Mouse (Mus musculus): ENCODE results near the gene Ywhag.
A peak's percentile ranks its signal among the peaks of the same experiment; 100 is the strongest.

The Ywhag gene

GRCm38 (mm10) chr5:135950710-135951412 is 16.4 kb upstream of the Ywhag start:
- peak; percentile 39 for DNase-seq

- DNase-seq = no peak
Observed at GRCm38 (mm10) chr5:135946621-135947020, 12.2 kb upstream of the Ywhag start.

GRCm38 (mm10) chr5:135945916-135946408 is 11.5 kb upstream of the Ywhag start:
- DNase-seq = no peak

- no peak for DNase-seq
Observed at GRCm38 (mm10) chr5:135942710-135943109, 8.3 kb upstream of the Ywhag start.

GRCm38 (mm10) chr5:135940587-135940986 is 6.2 kb upstream of the Ywhag start:
- no peak for DNase-seq

GRCm38 (mm10) chr5:135935641-135936190 is 1.3 kb upstream of the Ywhag start:
- no peak for DNase-seq

GRCm38 (mm10) chr5:135935176-135935523 is 734 bp upstream of the Ywhag start:
- no peak for DNase-seq

- peak; percentile 75 for DNase-seq
Observed at GRCm38 (mm10) chr5:135933900-135934441, 445 bp downstream of the Ywhag start.

GRCm38 (mm10) chr5:135933222-135933899 is 1.1 kb downstream of the Ywhag start:
- DNase-seq = no peak

GRCm38 (mm10) chr5:135932359-135932758 is 2.1 kb downstream of the Ywhag start:
- no peak for DNase-seq

GRCm38 (mm10) chr5:135931526-135931925 is 2.9 kb downstream of the Ywhag start:
- peak; percentile 72 for DNase-seq

- no peak for DNase-seq
Observed at GRCm38 (mm10) chr5:135929685-135930424, 4.6 kb downstream of the Ywhag start.

- no peak for DNase-seq
Observed at GRCm38 (mm10) chr5:135923901-135924300, 10.5 kb downstream of the Ywhag start.

- DNase-seq = no peak
Observed at GRCm38 (mm10) chr5:135919902-135920301, 14.5 kb downstream of the Ywhag start.

GRCm38 (mm10) chr5:135918593-135918992 is 15.8 kb downstream of the Ywhag start:
- no peak for DNase-seq

GRCm38 (mm10) chr5:135918059-135918437 is 16.4 kb downstream of the Ywhag start:
- DNase-seq = no peak

GRCm38 (mm10) chr5:135917327-135918058 is 16.9 kb downstream of the Ywhag start:
- DNase-seq = no peak

- DNase-seq = no peak
Observed at GRCm38 (mm10) chr5:135916601-135917000, 17.8 kb downstream of the Ywhag start.

GRCm38 (mm10) chr5:135916051-135916565 is 18.3 kb downstream of the Ywhag start:
- DNase-seq = no peak

GRCm38 (mm10) chr5:135914156-135914555 is 20.3 kb downstream of the Ywhag start:
- DNase-seq = no peak

- DNase-seq = no peak
Observed at GRCm38 (mm10) chr5:135913201-135913600, 21.2 kb downstream of the Ywhag start.

GRCm38 (mm10) chr5:135911633-135912220 is 22.7 kb downstream of the Ywhag start:
- DNase-seq = no peak
